Mouse (Mus musculus) CH12.LX (cell line): ENCODE results near the gene Ptprs. TPM values are rescaled to one million over a fixed set of nuclear protein-coding genes. Genes with fewer than 3 reads are reported as not detected.

ENCODE experiments used
- DNase-seq: peaks from one replicate; pipeline ENCODE4 v3.0.0-alpha.2; 2013; ENCODE audit errors: extremely low read depth
- H3K27ac ChIP-seq: 2 replicates; pipeline ENCODE4 v1.5.1; 2012; ENCODE audit warnings: low read depth, mild to moderate bottlenecking, control low read depth, moderate library complexity; ENCODE audit not compliant: insufficient read depth
- H3K27me3 ChIP-seq: replicated peaks from 2 replicates; pipeline ENCODE3; 2012; ENCODE audit warnings: inconsistent platforms
- H3K36me3 ChIP-seq, 2 experiments: replicated peaks in 1 of 2; 2 replicates each; pipeline versions ENCODE3 to v1.6.1; 2012; ENCODE audit warnings: inconsistent platforms in 1 of 2, low read length in 1 of 2, mild to moderate bottlenecking in 1 of 2, mixed read lengths in 1 of 2, moderate library complexity in 1 of 2; ENCODE audit not compliant: control insufficient read depth in 1 of 2, insufficient read depth in 1 of 2
- H3K4me1 ChIP-seq, 2 experiments: 2 replicates each; pipeline ENCODE4 v1.6.1; 2012; ENCODE audit warnings: inconsistent platforms in 1 of 2, moderate library complexity in 1 of 2; ENCODE audit not compliant: insufficient read depth in 2 of 2, control insufficient read depth in 1 of 2
- H3K4me2 ChIP-seq: 2 replicates; pipeline ENCODE4 v1.6.1; 2012; ENCODE audit warnings: low read depth, mild to moderate bottlenecking, control low read depth; ENCODE audit not compliant: poor library complexity, insufficient read depth, severe bottlenecking
- H3K4me3 ChIP-seq, 3 experiments: fragments of 150-350 bp in 1 of 3; sonication (generic) in 1 of 3; replicated peaks in 1 of 3; 2 replicates each; pipeline versions ENCODE3 to v1.5.1; 2011 to 2012; ENCODE audit warnings: low read depth in 2 of 3, low read length in 2 of 3, mild to moderate bottlenecking in 2 of 3, moderate library complexity in 2 of 3, control low read depth in 1 of 3, improper control_type of control experiment in 1 of 3, inconsistent platforms in 1 of 3, mixed read lengths in 1 of 3; ENCODE audit not compliant: poor library complexity in 1 of 3
- H3K79me2 ChIP-seq: replicated peaks from 2 replicates; pipeline ENCODE4 v1.6.1; 2012; ENCODE audit warnings: mild to moderate bottlenecking, moderate library complexity; ENCODE audit not compliant: control insufficient read depth, poor library complexity, insufficient read depth, severe bottlenecking; ENCODE audit errors: extremely low read depth
- H3K9ac ChIP-seq: 2 replicates; pipeline ENCODE4 v1.6.1; 2012; ENCODE audit warnings: low read depth, mild to moderate bottlenecking, control low read depth, moderate library complexity; ENCODE audit not compliant: insufficient read depth
- H3K9me3 ChIP-seq: replicated peaks from 2 replicates; pipeline ENCODE3; 2012; ENCODE audit warnings: low read length, inconsistent platforms, mixed read lengths
- CHD1 ChIP-seq: IDR thresholded peaks from 2 replicates; pipeline ENCODE4 v1.6.1; 2012; ENCODE audit warnings: low read depth, low read length, improper control_type of control experiment, inconsistent platforms
- CHD2 ChIP-seq: IDR thresholded peaks from 2 replicates; pipeline ENCODE4 v1.6.1; 2011; ENCODE audit warnings: low read length, improper control_type of control experiment
- ELF1 ChIP-seq: IDR thresholded peaks from 2 replicates; pipeline ENCODE4 v1.6.1; 2014; ENCODE audit warnings: low read depth, mild to moderate bottlenecking, inconsistent platforms, low read length, improper control_type of control experiment
- ETS1 ChIP-seq: conservative IDR thresholded peaks from 2 replicates; pipeline ENCODE4 v1.6.1; 2012; ENCODE audit warnings: low read depth, mild to moderate bottlenecking, inconsistent platforms, low read length, improper control_type of control experiment, moderate library complexity
- GABPA ChIP-seq: IDR thresholded peaks from 2 replicates; pipeline ENCODE4 v1.6.1; 2012; ENCODE audit warnings: low read depth, low read length, improper control_type of control experiment, inconsistent platforms; ENCODE audit not compliant: insufficient replicate concordance
- IRF4 ChIP-seq: IDR thresholded peaks from 2 replicates; pipeline ENCODE4 v1.6.1; 2014; ENCODE audit warnings: low read depth, mild to moderate bottlenecking, inconsistent platforms, low read length, improper control_type of control experiment
- JUN ChIP-seq: IDR thresholded peaks from 2 replicates; pipeline ENCODE4 v1.6.1; 2011; ENCODE audit warnings: low read depth, mild to moderate bottlenecking, low read length, improper control_type of control experiment, moderate library complexity; ENCODE audit not compliant: insufficient read depth
- MAFK ChIP-seq: IDR thresholded peaks from 2 replicates; pipeline ENCODE4 v1.6.1; 2011; ENCODE audit warnings: low read length, improper control_type of control experiment; ENCODE audit not compliant: insufficient replicate concordance
- MXI1 ChIP-seq: IDR thresholded peaks from 2 replicates; pipeline ENCODE4 v1.6.1; 2011; ENCODE audit warnings: mild to moderate bottlenecking, low read depth, low read length, improper control_type of control experiment
- NRF1 ChIP-seq: IDR thresholded peaks from 2 replicates; pipeline ENCODE4 v1.6.1; 2014; ENCODE audit warnings: low read depth, mild to moderate bottlenecking, inconsistent platforms, low read length, improper control_type of control experiment, moderate library complexity
- PAX5 ChIP-seq: IDR thresholded peaks from 2 replicates; pipeline ENCODE4 v1.6.1; 2012; ENCODE audit warnings: low read length, inconsistent platforms, mixed read lengths
- RAD21 ChIP-seq: IDR thresholded peaks from 2 replicates; pipeline ENCODE4 v1.6.1; 2011; ENCODE audit warnings: low read depth, mild to moderate bottlenecking, low read length, improper control_type of control experiment, moderate library complexity
- RCOR1 ChIP-seq: conservative IDR thresholded peaks from 2 replicates; pipeline ENCODE4 v1.6.1; 2012; ENCODE audit warnings: low read depth, mild to moderate bottlenecking, inconsistent platforms, low read length, improper control_type of control experiment
- SIN3A ChIP-seq: IDR thresholded peaks from 2 replicates; pipeline ENCODE4 v1.6.1; 2012; ENCODE audit warnings: low read length, improper control_type of control experiment, inconsistent platforms
- SMC3 ChIP-seq: IDR thresholded peaks from 2 replicates; pipeline ENCODE4 v1.6.1; 2011; ENCODE audit warnings: low read depth, low read length, improper control_type of control experiment
- TBP ChIP-seq: conservative IDR thresholded peaks from 2 replicates; pipeline ENCODE4 v1.6.1; 2011; ENCODE audit warnings: low read depth, low read length, improper control_type of control experiment
- UBTF ChIP-seq: IDR thresholded peaks from 2 replicates; pipeline ENCODE4 v1.6.1; 2012; ENCODE audit warnings: low read depth, mild to moderate bottlenecking, inconsistent platforms, low read length, improper control_type of control experiment, moderate library complexity
- USF2 ChIP-seq: conservative IDR thresholded peaks from 2 replicates; pipeline ENCODE4 v1.6.1; 2011; ENCODE audit warnings: low read depth, low read length, improper control_type of control experiment
- ZC3H11A ChIP-seq: IDR thresholded peaks from 2 replicates; pipeline ENCODE4 v1.6.1; 2012; ENCODE audit warnings: low read depth, mild to moderate bottlenecking, inconsistent platforms, low read length, improper control_type of control experiment
- ZNF384 ChIP-seq: IDR thresholded peaks from 2 replicates; pipeline ENCODE4 v1.6.1; 2012; ENCODE audit warnings: low read depth, low read length, improper control_type of control experiment, inconsistent platforms
- dilution Hi-C: fragments of 300-500 bp; cut with MboI; formaldehyde crosslinking; loops from 2 replicates; pipeline ENCODE4 v1.14.3; 2020; ENCODE audit warnings: low sequenced_read_pairs; ENCODE audit not compliant: extremely low pct_unique_long_range_greater_than_20kb, extremely low pct_ligation_motif_present
- in situ Hi-C: fragments of 300-500 bp; cut with MboI; formaldehyde crosslinking; loops from 3 replicates; pipeline ENCODE4 v1.14.3; 2019; ENCODE audit warnings: low sequenced_read_pairs, low pct_ligation_motif_present, low pct_unique_long_range_greater_than_20kb, mixed read lengths
- polyA plus RNA-seq: library from polyadenylated mRNA; unstranded; fragments of >175 nt; gene quantifications from 2 replicates; pipeline ENCODE4 v1.2.1, GENCODE M21; 2012; ENCODE audit warnings: low read depth; ENCODE audit not compliant: insufficient read length
- total RNA-seq, 2 experiments: library from RNA; depleted of rRNA; stranded (reverse); fragments of 300-350 nt in 1 of 2; fragments of >200 nt in 1 of 2; gene quantifications; 2 replicates each; pipeline ENCODE4 v1.2.3; 2012 to 2014

Ptprs gene
- total and polyA plus RNA-seq, 3 experiments, result 11.3 to 41.1 (median 27.0) TPM

GRCm38 (mm10) chr17:56418304-56418703, 58.0 kb downstream of the Ptprs start:
- no peak for TF ChIP-seq IRF4
- TF ChIP-seq MAFK, result no peak
- TF ChIP-seq SMC3, result no peak
- TF ChIP-seq RAD21, result no peak
- no peak for TF ChIP-seq ZNF384
- TF ChIP-seq JUN, result no peak
- TF ChIP-seq ZC3H11A, result no peak
- no peak for TF ChIP-seq CHD2
- no peak for TF ChIP-seq PAX5
- TF ChIP-seq ETS1, result no peak
- TF ChIP-seq TBP, result no peak
- TF ChIP-seq MXI1, result no peak
- no peak for TF ChIP-seq USF2
- TF ChIP-seq UBTF, result no peak
- Histone ChIP-seq H3K27me3 (no peaks in the 10 kb centered on the region), H3K79me2 (no peaks in the 10 kb centered on the region), H3K27ac (no peak overlapping the region), H3K4me3 (no peak overlapping the region), H3K9me3 (no peaks in the 10 kb centered on the region), H3K9ac (no peak overlapping the region), H3K4me2 (no peak overlapping the region), H3K4me1 (no peaks in the 10 kb centered on the region), H3K36me3 (peaks cover 65 to 97% of the 10 kb centered on the region in 2 experiments)
- DNase-seq, result no peak
- in situ Hi-C loops (no loop called here), dilution Hi-C loops (no loop called here)

DNA sequence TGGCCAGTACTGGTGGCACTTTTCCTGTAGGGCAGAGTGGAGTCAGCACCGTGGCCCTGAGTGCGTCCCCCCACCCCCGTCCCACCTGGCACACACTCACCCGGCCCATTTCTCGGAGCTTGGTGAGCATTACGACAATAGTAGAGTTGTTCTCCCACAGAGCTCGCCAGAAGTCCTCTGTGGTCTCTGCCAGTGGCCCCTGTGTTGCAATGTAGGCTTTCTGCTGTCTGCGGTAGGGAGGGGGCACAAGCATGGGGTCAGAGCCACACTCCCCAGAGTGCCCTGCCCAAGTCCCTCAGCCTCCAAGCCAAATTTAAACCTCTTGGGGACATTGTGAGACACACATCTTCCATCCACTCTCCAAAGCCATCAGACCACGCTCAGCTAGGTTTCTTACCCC, 61.5 kb downstream of the Ptprs start:
- in situ Hi-C loops (no loop called here), dilution Hi-C loops (no loop called here)
- no peak overlapping the region for H3K27ac ChIP-seq
- TF ChIP-seq ELF1, result no peak
- no peak for TF ChIP-seq ZNF384
- TF ChIP-seq RAD21, result no peak
- no peak for TF ChIP-seq PAX5
- TF ChIP-seq CHD1, result no peak
- no peak for TF ChIP-seq ZC3H11A
- TF ChIP-seq RCOR1, result no peak
- TF ChIP-seq MAFK, result no peak
- TF ChIP-seq NRF1, result no peak
- no peak for TF ChIP-seq GABPA
- no peak for TF ChIP-seq JUN
- no peak for TF ChIP-seq MXI1
- TF ChIP-seq SIN3A, result no peak
- no peak for TF ChIP-seq CHD2
- no peak overlapping the region for H3K4me2 ChIP-seq
- no peaks in the 10 kb centered on the region for H3K4me1 ChIP-seq
- H3K36me3 ChIP-seq, result peaks cover 57 to 89% of the 10 kb centered on the region in 2 experiments
- no peaks in the 10 kb centered on the region for H3K79me2 ChIP-seq
- H3K4me3 ChIP-seq, result no peak overlapping the region
- DNase-seq, result no peak
- no peaks in the 10 kb centered on the region for H3K9me3 ChIP-seq
- H3K9ac ChIP-seq, result no peak overlapping the region
- no peaks in the 10 kb centered on the region for H3K27me3 ChIP-seq
